Mouse (Mus musculus): ENCODE data around the gene Mex3d. TPM values are rescaled to one million over a fixed set of nuclear protein-coding genes. Genes with fewer than 3 reads are reported as not detected.

Gene Mex3d
- polyA plus RNA-seq, 1 experiment, result 13.4 TPM

- Histone ChIP-seq H3K36me3 (ENCODE audit: control insufficient read depth, insufficient read depth, low read length) (peaks cover 53% of the 10 kb centered on the region), H3K27ac (ENCODE audit: insufficient read depth, low read length) (no peak overlapping the region), H3K27me3 (ENCODE audit: control insufficient read depth, insufficient read depth, low read length) (no peaks in the 10 kb centered on the region), H3K4me3 (ENCODE audit: extremely low read depth, insufficient read depth, insufficient read length) (no peak overlapping the region), H3K4me1 (ENCODE audit: control insufficient read depth, insufficient read depth, insufficient read length) (no peaks in the 10 kb centered on the region; the same call in 1 of the 2 replicates)
- peak in 1 of 2 experiments; percentile 61 for DNase-seq (ENCODE audit: low read depth in 1 of 2, low spot score in 2 of 2)
- WGBS, result 54% methylated on average over 4 of the region's 4 CpGs
- TF ChIP-seq CTCF (IDR thresholded peaks at IDR 0.05; ENCODE audit: extremely low read depth, insufficient read depth, insufficient read length, insufficient replicate concordance) (no peak), POLR2A (IDR thresholded peaks at IDR 0.05; ENCODE audit: low read depth, low read length) (no peak)
These were observed 36.1 kb upstream of the Mex3d start for GRCm38 (mm10) chr10:80423562-80423961.

DNA sequence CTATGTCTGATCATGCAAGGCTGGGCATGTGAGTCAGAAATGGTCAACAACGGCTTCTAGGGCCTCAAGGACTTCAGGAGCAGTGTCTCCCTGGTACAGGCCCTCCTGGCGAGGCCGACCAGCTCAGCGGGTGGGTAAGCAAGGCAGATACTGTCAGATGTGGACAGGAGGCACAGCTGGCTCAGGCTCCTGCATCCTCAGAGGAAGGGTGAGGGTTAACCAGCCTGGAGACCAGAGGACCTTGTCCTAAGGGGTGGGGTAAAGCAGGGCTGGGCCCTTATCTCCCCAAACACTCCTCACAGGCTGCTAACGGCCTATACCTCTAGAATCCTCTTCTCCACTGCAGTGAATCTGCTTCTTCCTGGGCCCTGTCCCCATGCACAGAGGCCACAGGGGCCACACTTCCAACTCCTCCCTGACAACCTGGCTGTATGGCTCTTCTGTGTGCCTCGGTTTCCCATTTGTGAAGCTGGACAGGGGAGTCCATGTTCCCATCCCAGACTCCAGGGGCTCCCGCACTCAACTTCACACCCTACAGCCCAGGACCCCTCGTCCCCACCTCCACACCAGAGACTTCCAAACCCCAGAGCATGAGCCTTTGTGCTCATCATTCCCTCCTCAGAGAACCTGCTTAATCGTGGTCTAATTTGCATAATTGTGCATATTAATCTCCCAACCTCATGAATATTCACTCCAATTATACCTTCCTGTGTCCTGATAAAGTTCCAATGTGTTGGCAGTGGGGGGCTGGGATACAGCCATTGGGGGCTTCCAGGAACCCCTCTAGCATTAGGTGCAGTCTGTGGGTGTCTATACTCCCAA is 34.4 kb upstream of the Mex3d start:
- no peak for TF ChIP-seq POLR2A (IDR thresholded peaks at IDR 0.05; ENCODE audit: low read depth, low read length)
- no peak for TF ChIP-seq CTCF (IDR thresholded peaks at IDR 0.05; ENCODE audit: extremely low read depth, insufficient read depth, insufficient read length, insufficient replicate concordance)
- Histone ChIP-seq H3K27ac (ENCODE audit: insufficient read depth, low read length) (peak overlapping the region; percentile 26; the same call in 1 of the 2 replicates), H3K36me3 (ENCODE audit: control insufficient read depth, insufficient read depth, low read length) (peaks cover 61% of the 10 kb centered on the region), H3K4me1 (ENCODE audit: control insufficient read depth, insufficient read depth, insufficient read length) (no peaks in the 10 kb centered on the region; the same call in 1 of the 2 replicates), H3K27me3 (ENCODE audit: control insufficient read depth, insufficient read depth, low read length) (no peaks in the 10 kb centered on the region), H3K4me3 (ENCODE audit: extremely low read depth, insufficient read depth, insufficient read length) (no peak overlapping the region)
- no peak for DNase-seq (ENCODE audit: low read depth in 1 of 2, low spot score in 2 of 2)
- WGBS, result 83% methylated on average over 9 of the region's 9 CpGs

DNA sequence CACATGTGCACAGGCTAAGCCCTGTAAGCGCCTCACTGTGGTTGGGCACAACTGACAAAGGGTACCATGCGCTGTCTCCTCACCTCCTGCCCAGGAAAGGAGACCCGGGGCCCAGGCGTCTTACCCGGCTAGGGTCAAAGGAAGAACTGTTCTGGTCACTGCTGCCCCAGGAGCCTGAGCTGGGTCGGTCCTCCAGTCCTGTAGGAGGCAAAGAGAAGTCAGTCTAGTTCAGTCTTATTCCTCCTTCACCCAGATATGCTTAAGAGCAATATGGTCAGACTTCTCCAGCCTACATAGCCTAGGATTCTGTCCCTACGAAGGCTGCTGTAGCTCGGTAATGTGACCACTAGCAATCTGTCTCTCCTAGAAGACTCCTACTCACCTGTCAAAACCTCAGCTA is 33.7 kb upstream of the Mex3d start:
- Histone ChIP-seq H3K4me1 (ENCODE audit: control insufficient read depth, insufficient read depth, insufficient read length) (no peaks in the 10 kb centered on the region; the same call in 1 of the 2 replicates), H3K4me3 (ENCODE audit: extremely low read depth, insufficient read depth, insufficient read length) (no peak overlapping the region; the same call in 1 of the 2 replicates)
- DNase-seq (ENCODE audit: low read depth in 1 of 2, low spot score in 2 of 2), result no peak

GRCm38 (mm10) chr10:80420729-80421128 is 33.3 kb upstream of the Mex3d start:
- no peaks in the 10 kb centered on the region; the same call in 1 of the 2 replicates for H3K4me1 ChIP-seq (ENCODE audit: control insufficient read depth, insufficient read depth, insufficient read length)
- 96% methylated on average over 10 of the region's 10 CpGs for WGBS
- H3K27me3 ChIP-seq (ENCODE audit: control insufficient read depth, insufficient read depth, low read length), result no peaks in the 10 kb centered on the region
- DNase-seq (ENCODE audit: low read depth in 1 of 2, low spot score in 2 of 2), result no peak
- peak overlapping the region; percentile 27; the same call in 1 of the 2 replicates for H3K27ac ChIP-seq (ENCODE audit: insufficient read depth, low read length)
- peaks cover 63% of the 10 kb centered on the region for H3K36me3 ChIP-seq (ENCODE audit: control insufficient read depth, insufficient read depth, low read length)
- TF ChIP-seq CTCF (IDR thresholded peaks at IDR 0.05; ENCODE audit: extremely low read depth, insufficient read depth, insufficient read length, insufficient replicate concordance) (no peak), POLR2A (IDR thresholded peaks at IDR 0.05; ENCODE audit: low read depth, low read length) (no peak)
- no peak overlapping the region for H3K4me3 ChIP-seq (ENCODE audit: extremely low read depth, insufficient read depth, insufficient read length)

More for the DNA sequence above, 33.7 kb upstream of the Mex3d start:
- Histone ChIP-seq H3K36me3 (ENCODE audit: control insufficient read depth, insufficient read depth, low read length) (peaks cover 61% of the 10 kb centered on the region), H3K27ac (ENCODE audit: insufficient read depth, low read length) (peak overlapping the region; percentile 27; the same call in 1 of the 2 replicates), H3K27me3 (ENCODE audit: control insufficient read depth, insufficient read depth, low read length) (no peaks in the 10 kb centered on the region)
- WGBS, result 89% methylated on average over 8 of the region's 8 CpGs
- TF ChIP-seq CTCF (IDR thresholded peaks at IDR 0.05; ENCODE audit: extremely low read depth, insufficient read depth, insufficient read length, insufficient replicate concordance) (no peak), POLR2A (IDR thresholded peaks at IDR 0.05; ENCODE audit: low read depth, low read length) (no peak)

DNA sequence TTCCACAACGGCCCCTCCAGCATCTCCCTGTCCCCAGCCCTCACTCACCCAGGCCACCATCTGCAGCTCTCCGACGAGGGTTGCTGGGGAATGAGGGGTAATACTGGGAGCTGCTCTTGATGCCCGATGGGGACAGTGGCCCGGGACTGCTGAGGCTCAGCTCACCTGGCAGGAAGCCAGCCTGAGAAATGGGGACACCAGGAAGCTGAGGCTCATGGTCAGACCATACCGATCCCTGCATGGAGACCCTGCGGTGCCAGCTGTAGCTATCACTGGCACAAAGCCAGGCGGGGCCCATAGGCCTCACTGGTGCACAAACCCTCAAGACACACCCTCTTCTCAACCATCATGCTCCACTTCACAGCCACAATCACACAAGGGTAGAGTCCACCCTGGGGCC is 32.0 kb upstream of the Mex3d start:
- Histone ChIP-seq H3K4me1 (ENCODE audit: control insufficient read depth, insufficient read depth, insufficient read length) (no peaks in the 10 kb centered on the region; the same call in 1 of the 2 replicates), H3K4me3 (ENCODE audit: extremely low read depth, insufficient read depth, insufficient read length) (no peak overlapping the region), H3K27ac (ENCODE audit: insufficient read depth, low read length) (no peak overlapping the region), H3K36me3 (ENCODE audit: control insufficient read depth, insufficient read depth, low read length) (peaks cover 68% of the 10 kb centered on the region), H3K27me3 (ENCODE audit: control insufficient read depth, insufficient read depth, low read length) (no peaks in the 10 kb centered on the region)
- WGBS, result 83% methylated on average over 8 of the region's 8 CpGs
- DNase-seq (ENCODE audit: low read depth in 1 of 2, low spot score in 2 of 2), result no peak
- TF ChIP-seq POLR2A (IDR thresholded peaks at IDR 0.05; ENCODE audit: low read depth, low read length), result no peak
- TF ChIP-seq CTCF (IDR thresholded peaks at IDR 0.05; ENCODE audit: extremely low read depth, insufficient read depth, insufficient read length, insufficient replicate concordance), result no peak

DNA sequence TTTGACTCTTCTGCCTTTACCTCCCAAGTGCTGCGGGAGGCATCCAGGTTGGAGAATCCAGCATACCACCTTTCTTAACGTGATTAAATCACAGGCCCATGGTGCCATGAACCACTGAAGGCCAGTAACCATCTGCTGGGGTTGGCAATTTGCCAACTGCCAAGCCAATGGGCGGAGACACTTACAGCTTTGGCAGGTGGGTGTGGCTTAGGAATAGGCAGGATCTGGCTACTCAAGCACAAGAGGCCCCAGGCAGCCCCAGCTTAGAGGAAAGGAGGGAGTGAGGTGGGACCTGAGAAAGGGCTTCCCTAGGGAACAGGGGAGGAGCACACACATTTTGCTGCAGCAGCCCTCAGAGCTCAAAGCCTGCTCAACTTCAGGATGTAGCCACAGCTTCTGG is 30.9 kb upstream of the Mex3d start:
- Histone ChIP-seq H3K36me3 (ENCODE audit: control insufficient read depth, insufficient read depth, low read length) (peaks cover 77% of the 10 kb centered on the region), H3K27me3 (ENCODE audit: control insufficient read depth, insufficient read depth, low read length) (no peaks in the 10 kb centered on the region), H3K4me3 (ENCODE audit: extremely low read depth, insufficient read depth, insufficient read length) (no peak overlapping the region), H3K27ac (ENCODE audit: insufficient read depth, low read length) (no peak overlapping the region), H3K4me1 (ENCODE audit: control insufficient read depth, insufficient read depth, insufficient read length) (no peaks in the 10 kb centered on the region)
- TF ChIP-seq CTCF (IDR thresholded peaks at IDR 0.05; ENCODE audit: extremely low read depth, insufficient read depth, insufficient read length, insufficient replicate concordance), result no peak
- TF ChIP-seq POLR2A (IDR thresholded peaks at IDR 0.05; ENCODE audit: low read depth, low read length), result no peak
- DNase-seq (ENCODE audit: low read depth in 1 of 2, low spot score in 2 of 2), result no peak
- WGBS, result 71% methylated on average over 3 of the region's 3 CpGs

DNA sequence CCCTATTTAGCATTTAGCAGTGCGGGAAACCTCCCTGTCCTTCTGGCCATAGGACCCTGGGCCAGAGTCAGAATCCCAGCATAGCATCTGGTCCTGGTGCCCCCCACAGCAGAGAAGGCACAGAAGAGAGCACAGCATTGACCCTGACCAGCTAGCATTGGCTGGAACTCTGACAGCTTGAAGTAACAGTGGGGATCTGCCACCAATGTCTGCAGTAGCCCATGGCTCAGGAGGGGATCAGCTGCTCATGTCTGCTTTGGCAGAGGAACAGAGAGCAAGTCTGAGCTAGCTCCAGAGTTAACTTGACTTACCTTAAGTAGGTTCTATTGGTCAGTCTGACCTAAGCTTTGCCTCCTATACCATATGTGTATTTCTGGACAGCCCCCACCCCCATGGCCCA is 30.4 kb upstream of the Mex3d start:
- TF ChIP-seq POLR2A (IDR thresholded peaks at IDR 0.05; ENCODE audit: low read depth, low read length), result no peak
- no peak for TF ChIP-seq CTCF (IDR thresholded peaks at IDR 0.05; ENCODE audit: extremely low read depth, insufficient read depth, insufficient read length, insufficient replicate concordance)
- Histone ChIP-seq H3K4me1 (ENCODE audit: control insufficient read depth, insufficient read depth, insufficient read length) (no peaks in the 10 kb centered on the region), H3K36me3 (ENCODE audit: control insufficient read depth, insufficient read depth, low read length) (peaks cover 82% of the 10 kb centered on the region), H3K27me3 (ENCODE audit: control insufficient read depth, insufficient read depth, low read length) (no peaks in the 10 kb centered on the region), H3K27ac (ENCODE audit: insufficient read depth, low read length) (no peak overlapping the region), H3K4me3 (ENCODE audit: extremely low read depth, insufficient read depth, insufficient read length) (no peak overlapping the region)
- 100% methylated on average over 1 of the region's 1 CpGs for WGBS
- DNase-seq (ENCODE audit: low read depth in 1 of 2, low spot score in 2 of 2), result no peak
